Mouse (Mus musculus): Measurements from ENCODE around the gene Ankib1. TPM values are rescaled to one million over a fixed set of nuclear protein-coding genes. Genes with fewer than 3 reads are reported as not detected.
A peak's percentile ranks its signal among the peaks of the same experiment; 100 is the strongest.
"Not testable (repeated sequence)": the region's sequence is repeated elsewhere in the genome, so short reads cannot be mapped to it uniquely, and the experiment has no call there.

Ankib1 gene
- polyA plus RNA-seq (2016; fragmentation: Nextera tagmentation; extraction: Ambion mirVana): 9.7 and 9.9 TPM in 2 replicates

DNA sequence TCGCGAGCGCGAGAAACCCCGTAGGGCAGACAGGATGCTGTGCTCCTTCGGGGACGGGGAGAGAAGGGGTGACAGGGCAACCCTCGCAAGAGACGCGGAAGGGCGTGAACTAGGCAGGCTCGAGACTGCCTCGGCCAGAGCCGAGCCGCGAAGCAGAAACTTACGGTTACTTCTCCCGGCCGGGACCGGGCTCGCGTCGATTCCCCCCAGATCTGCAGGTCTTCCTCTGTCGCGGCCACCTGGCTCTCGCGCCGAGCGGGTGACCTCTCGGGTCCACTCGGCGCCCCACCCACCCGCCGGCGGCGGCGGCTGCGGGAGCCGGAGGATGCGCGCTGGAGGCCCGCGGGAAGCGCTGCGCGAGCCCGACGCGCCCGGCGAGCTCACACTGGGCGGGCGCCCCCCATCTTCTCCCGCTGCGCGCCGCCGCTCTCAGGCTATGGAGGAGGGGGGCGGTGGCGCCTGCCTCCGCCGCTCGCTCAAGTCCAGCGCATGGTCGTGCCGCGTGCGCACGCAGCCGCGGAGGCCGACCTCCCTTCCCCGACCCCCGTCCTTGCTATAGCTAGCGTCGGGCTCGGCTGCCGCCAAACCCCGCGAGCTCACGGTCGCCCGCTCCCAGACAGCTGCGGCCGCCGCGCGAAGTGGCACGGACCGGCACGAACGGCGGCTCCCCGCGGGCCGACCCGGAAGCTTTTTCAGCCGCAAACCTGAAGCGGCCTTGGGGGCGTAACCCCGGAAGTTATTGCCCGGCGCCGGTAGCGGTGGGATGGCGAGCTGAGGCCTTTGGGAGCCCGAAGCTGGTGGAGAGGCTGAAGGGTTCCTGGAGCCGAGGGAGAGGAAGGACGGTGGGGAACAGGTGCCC, at the start of gene Ankib1, which contains the start of gene Krit1:
Ankib1 (minus strand) TSS at position 493 of the 859 bp plus-strand sequence.
Krit1 (plus strand) TSS at position 752 of the 859 bp plus-strand sequence.
- no peaks in the 10 kb centered on the region for H3K27me3 ChIP-seq (ENCODE audit: poor library complexity, severe bottlenecking)

DNA sequence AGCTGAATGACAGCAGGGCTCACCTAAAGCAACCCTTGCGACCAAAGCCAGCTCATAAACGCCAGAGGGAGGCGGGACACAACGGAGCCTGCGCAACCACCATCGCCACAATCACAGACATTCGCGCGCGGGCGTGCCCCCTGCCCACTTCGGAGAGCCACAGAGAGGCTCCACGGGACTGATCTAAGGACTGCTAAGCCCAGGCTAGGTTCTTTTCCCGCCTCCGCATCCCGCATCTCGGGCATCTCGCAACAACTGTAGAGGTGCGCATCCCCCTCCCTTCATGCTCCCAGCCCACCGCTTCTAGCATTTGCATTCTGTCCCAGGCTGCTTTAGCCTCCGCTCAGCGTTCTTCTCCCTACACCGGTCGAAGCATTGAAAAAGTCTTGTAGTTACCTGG, 42.3 kb upstream of the Ankib1 start, which contains the start of gene Lrrd1:
Lrrd1 (plus strand) TSS at position 148 of the 400 bp plus-strand sequence.
- Histone ChIP-seq H3K4me1 (peaks cover 6% of the 10 kb centered on the region), H3K27ac (no peak within 1 kb of the TSS; the same call in 1 of the 2 replicates), H3K36me3 (replicated peaks) (peaks cover 28% of the 10 kb centered on the region), H3K9me3 (no peaks in the 10 kb centered on the region), H3K27me3 (ENCODE audit: poor library complexity, severe bottlenecking) (peaks cover 6% of the 10 kb centered on the region; the same call in 1 of the 2 replicates), H3K4me3 (peak within 1 kb of the TSS; percentile 49)
- peak; percentile 21 for DNase-seq (ENCODE audit: extremely low spot score, low spot score)
- WGBS: 7% methylated on average over 24 of the region's 24 CpGs

More for the DNA sequence above, at the start of gene Ankib1, which contains the start of gene Krit1:
- DNase-seq (ENCODE audit: extremely low spot score, low spot score): peak; percentile 89
- peaks cover 31% of the 10 kb centered on the region for H3K4me1 ChIP-seq
- no peaks in the 10 kb centered on the region for H3K36me3 ChIP-seq (replicated peaks)
- no peaks in the 10 kb centered on the region for H3K9me3 ChIP-seq
- WGBS: under 1% methylated on average over 108 of the region's 109 CpGs
- H3K4me3 ChIP-seq: peak within 1 kb of the TSS; percentile 88
- peak within 1 kb of the TSS; percentile 94 for H3K27ac ChIP-seq

DNA sequence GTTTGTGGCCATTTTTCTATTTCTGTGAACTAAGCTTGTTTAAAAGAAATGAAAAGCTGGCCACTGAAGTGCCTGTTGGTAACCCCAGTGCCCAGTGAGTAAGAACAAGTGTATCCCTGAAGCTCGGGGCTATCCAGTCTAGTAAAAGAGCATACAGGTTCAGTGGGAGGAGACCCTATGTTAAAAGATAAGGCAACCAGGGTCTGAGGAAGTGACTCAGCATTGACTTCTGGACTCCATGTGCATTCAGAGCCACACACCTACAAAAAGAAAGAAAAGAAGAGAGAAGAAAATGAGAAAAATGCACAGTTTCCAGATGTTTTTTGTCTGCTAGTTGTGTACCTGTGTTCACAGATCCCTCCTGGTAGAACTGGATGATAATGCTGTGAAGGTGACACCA, 31.4 kb upstream of the Ankib1 start:
- DNase-seq (ENCODE audit: extremely low spot score, low spot score): no peak
- no peak overlapping the region for H3K27ac ChIP-seq
- peaks cover 71% of the 10 kb centered on the region for H3K36me3 ChIP-seq (replicated peaks)
- 78% methylated on average over 1 of the region's 1 CpGs for WGBS
- peaks cover 4% of the 10 kb centered on the region; the same call in 1 of the 2 replicates for H3K9me3 ChIP-seq
- no peaks in the 10 kb centered on the region for H3K27me3 ChIP-seq (ENCODE audit: poor library complexity, severe bottlenecking)
- no peaks in the 10 kb centered on the region for H3K4me1 ChIP-seq
- no peak overlapping the region for H3K4me3 ChIP-seq

DNA sequence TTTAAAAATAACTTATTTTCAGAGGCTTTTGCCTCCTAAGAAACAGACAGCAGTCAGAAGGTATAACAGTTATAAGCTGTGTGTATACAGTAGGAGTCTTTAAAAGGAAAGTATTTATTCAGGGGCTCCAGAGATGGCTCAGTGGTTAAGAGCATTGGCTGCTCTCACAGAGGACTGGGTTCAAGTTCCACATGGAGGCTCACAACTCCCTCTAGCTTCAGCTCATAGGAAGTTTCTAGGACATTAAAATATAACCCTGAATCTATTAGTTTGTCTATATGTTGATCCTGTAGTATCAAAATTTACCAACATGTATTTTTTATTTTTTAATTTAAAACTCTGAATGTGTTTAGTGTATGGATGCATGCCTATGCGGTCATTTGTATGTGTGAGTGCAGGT, 5.7 kb upstream of the Ankib1 start:
- peaks cover 14% of the 10 kb centered on the region for H3K4me1 ChIP-seq
- no peak overlapping the region for H3K27ac ChIP-seq
- no peaks in the 10 kb centered on the region for H3K9me3 ChIP-seq
- 97% methylated on average over 1 of the region's 1 CpGs for WGBS
- peaks cover 37% of the 10 kb centered on the region for H3K36me3 ChIP-seq (replicated peaks)
- no peak for DNase-seq (ENCODE audit: extremely low spot score, low spot score)
- no peak overlapping the region for H3K4me3 ChIP-seq
- H3K27me3 ChIP-seq (ENCODE audit: poor library complexity, severe bottlenecking): no peaks in the 10 kb centered on the region

DNA sequence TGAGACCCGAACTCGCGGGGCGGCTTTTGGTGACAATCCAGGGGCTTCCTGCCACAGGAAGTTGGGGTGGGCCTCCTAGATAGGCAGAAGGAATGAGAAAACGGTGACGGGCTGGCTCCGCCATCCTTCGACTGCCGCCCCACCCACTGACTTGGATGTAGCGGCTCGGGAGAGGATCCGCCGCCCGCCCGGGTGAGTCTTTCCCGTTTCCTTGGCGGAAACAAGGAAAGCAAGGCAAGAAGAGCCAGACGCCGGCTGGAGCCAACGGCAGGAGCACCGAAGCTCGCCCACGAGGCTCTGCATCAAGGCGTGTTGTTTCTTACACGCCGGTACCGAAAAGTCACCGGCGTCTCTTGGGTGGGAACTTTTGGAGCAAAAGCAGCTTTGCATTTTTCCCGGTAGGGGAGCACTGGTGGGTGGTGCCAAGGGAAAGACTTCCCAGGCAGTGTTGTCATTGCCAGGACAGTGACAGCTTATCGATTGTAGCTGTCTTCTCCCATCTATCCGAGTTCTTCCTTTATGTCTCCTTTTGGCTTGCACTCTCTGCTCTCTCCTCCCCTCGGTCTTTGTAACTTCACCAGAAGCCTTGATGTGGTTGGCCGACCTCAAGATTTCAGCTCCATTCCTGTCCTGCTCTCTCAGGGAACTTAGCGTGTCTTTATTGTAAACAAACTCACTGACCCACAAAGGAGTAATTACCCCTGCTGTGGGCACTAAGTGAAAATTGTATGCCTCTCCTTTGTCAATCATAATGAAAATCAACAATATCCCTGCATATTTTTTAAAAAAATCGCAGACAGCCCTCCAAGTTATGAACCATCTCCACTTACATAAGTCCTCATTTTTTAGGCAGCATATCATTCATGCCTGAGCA, 804 bp upstream of the Ankib1 start:
- Histone ChIP-seq H3K4me3 (peak overlapping the region; percentile 88), H3K4me1 (peaks cover 31% of the 10 kb centered on the region), H3K9me3 (no peaks in the 10 kb centered on the region), H3K36me3 (replicated peaks) (peaks cover 5% of the 10 kb centered on the region; the same call in 1 of the 2 replicates), H3K27me3 (ENCODE audit: poor library complexity, severe bottlenecking) (no peaks in the 10 kb centered on the region), H3K27ac (peak overlapping the region; percentile 94)
- no peak for DNase-seq (ENCODE audit: extremely low spot score, low spot score)
- WGBS: 1% methylated on average over 36 of the region's 36 CpGs

DNA sequence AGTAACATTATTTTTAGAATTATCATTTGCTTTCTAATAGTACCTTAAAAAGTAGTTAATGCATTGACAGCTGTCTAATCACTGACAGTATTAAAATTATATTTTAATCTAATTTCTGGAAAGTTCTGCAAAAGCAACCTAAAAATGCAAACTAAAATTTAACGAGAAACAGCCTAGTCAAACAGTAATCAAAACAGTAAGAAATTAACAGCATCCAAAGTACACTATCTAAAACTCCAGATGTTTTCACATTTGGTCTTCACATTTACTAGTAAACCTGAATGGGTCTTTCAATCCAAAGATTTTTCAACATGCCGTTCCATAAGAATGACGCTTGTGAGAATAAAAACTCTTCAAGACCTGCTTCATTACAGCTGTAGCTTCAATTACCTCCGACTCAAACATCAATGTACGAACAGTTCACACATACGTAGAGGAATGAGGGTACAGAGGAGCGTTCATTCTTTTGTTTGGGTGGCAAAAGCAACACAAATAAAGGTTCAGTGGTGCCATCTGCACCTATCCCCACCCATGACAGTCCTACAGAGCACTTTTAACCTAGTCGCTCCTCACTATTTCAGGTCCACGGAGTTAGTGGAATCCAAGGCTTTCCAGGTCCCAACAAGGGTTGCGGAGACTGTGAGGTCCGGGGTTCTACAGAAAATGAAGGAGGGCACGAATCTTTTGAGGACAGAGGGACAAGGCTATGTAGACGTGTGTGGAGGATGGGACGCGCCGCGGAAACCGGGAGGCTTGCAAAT, 873 bp downstream of the Ankib1 start:
- no peak for DNase-seq (ENCODE audit: extremely low spot score, low spot score)
- Histone ChIP-seq H3K4me3 (peak overlapping the region; percentile 88), H3K27me3 (ENCODE audit: poor library complexity, severe bottlenecking) (no peaks in the 10 kb centered on the region), H3K9me3 (no peaks in the 10 kb centered on the region), H3K36me3 (replicated peaks) (no peaks in the 10 kb centered on the region; the same call in 1 of the 2 replicates), H3K27ac (peak overlapping the region; percentile 94), H3K4me1 (peaks cover 31% of the 10 kb centered on the region)
- WGBS: 10% methylated on average over 18 of the region's 18 CpGs

DNA sequence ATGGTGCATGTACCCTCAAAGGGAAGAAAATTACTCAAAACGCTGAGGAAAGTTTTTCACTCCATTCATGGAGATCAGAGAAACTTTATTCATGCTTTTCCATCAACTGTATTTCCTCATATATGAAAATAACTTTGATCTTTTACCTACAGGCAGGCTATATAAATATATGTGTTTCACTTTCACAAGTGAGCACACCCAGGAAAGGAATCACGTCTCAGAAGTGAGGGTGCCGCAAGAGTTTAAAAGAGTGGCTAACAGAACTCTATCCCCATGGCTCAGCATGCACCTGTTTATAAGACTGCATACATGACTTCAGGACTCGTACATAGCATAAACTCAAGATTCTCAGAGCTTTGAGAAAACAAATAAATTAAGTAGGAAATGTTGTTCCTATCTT, 1.8 kb downstream of the Ankib1 start:
- Histone ChIP-seq H3K27ac (no peak overlapping the region), H3K9me3 (no peaks in the 10 kb centered on the region), H3K27me3 (ENCODE audit: poor library complexity, severe bottlenecking) (no peaks in the 10 kb centered on the region), H3K4me3 (peak overlapping the region; percentile 88; the same call in 1 of the 2 replicates), H3K36me3 (replicated peaks) (no peaks in the 10 kb centered on the region; the same call in 1 of the 2 replicates), H3K4me1 (peaks cover 31% of the 10 kb centered on the region)
- DNase-seq (ENCODE audit: extremely low spot score, low spot score): no peak
- WGBS: 86% methylated on average over 4 of the region's 4 CpGs

DNA sequence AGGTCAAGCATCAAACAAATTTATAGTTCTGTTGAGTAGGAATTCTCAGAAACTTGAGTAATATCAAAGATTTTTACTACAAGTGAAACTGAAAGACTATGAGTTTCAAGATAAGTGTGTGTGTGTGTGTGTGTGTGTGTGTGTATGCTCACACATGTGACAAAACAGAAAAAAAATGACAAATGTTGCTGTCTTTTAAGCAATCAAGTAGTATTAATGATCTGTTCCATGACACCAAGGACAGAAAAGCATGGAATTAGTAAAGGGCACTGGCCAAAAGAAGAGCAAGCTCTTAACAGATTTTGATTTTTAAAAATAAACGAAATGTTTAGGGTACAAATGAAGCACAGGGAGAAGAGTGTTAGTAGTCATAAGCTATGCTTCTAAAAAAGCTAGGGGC, 2.7 kb downstream of the Ankib1 start:
- WGBS: 86% methylated on average over 1 of the region's 1 CpGs

DNA sequence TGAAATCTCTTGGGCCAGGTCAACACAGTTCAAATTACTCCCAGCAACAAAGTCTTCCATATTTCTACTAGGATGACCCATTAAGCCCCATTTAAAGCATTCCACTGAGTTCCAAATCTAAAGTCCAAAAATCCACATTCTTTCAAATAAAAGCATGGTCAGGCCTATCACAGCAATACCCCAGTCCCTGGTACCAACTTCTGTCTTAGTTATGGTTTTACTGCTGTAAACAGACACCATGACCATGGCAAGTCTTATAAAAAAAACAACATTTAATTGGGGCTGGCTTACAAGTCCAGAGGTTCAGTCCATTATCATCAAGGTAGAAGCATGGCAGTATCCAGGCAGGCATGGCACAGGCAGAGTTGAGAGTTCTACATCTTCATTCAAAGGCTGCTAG, 4.1 kb downstream of the Ankib1 start:
- peaks cover 18% of the 10 kb centered on the region for H3K4me1 ChIP-seq
- not testable (repeated sequence) for DNase-seq (ENCODE audit: extremely low spot score, low spot score); H3K4me3 ChIP-seq; H3K27me3 ChIP-seq (ENCODE audit: poor library complexity, severe bottlenecking); H3K9me3 ChIP-seq; H3K27ac ChIP-seq
- H3K36me3 ChIP-seq (replicated peaks): peaks cover 11% of the 10 kb centered on the region

More for the DNA sequence above, 2.7 kb downstream of the Ankib1 start:
- Histone ChIP-seq H3K36me3 (replicated peaks) (peaks cover 3% of the 10 kb centered on the region), H3K9me3 (no peaks in the 10 kb centered on the region), H3K4me1 (peaks cover 31% of the 10 kb centered on the region), H3K4me3 (no peak overlapping the region), H3K27me3 (ENCODE audit: poor library complexity, severe bottlenecking) (no peaks in the 10 kb centered on the region), H3K27ac (no peak overlapping the region)
- DNase-seq (ENCODE audit: extremely low spot score, low spot score): no peak

DNA sequence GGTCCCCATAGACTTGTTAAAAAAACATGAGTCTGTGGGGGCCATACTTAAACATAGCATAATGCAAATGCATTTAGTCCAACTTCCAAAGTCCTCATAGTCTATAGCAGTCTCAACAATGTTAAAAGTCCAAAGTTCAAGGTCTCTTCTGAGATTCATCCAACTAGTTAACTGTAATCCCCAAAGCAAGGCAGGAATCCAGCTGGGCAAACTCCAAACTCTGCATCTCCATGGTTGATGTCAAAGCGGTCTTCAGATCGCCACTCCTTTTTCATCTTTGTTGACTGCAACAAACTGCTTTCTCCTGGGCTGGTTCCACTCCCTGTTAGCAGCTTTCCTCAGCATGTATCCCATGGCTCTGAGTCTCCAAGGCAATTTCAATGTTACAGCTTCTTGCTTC, 5.6 kb downstream of the Ankib1 start:
- H3K9me3 ChIP-seq; H3K27ac ChIP-seq; DNase-seq (ENCODE audit: extremely low spot score, low spot score); H3K27me3 ChIP-seq (ENCODE audit: poor library complexity, severe bottlenecking); H3K4me3 ChIP-seq: not testable (repeated sequence)
- Histone ChIP-seq H3K36me3 (replicated peaks) (peaks cover 11% of the 10 kb centered on the region), H3K4me1 (peaks cover 15% of the 10 kb centered on the region)
- WGBS: 97% methylated on average over 2 of the region's 2 CpGs

DNA sequence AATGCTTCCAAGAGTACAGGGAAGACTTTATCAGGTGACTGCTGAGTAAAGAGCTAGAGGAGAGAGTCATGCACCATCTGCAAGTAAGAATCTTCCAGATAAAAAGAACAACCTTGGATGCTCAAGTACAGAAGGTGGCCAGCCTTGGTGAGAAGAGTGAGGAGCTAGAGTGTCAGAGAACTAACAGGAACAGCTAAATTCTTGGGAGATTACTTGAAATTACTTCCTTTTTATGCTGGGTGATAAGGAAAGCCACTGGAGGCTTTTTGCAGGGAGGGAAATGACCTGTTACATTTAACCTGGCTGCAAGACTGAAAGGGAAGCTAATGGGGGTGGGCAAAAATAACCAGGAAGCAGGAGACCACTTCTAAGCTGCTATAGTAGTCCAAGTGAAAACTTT, 11.7 kb downstream of the Ankib1 start:
- no peak for DNase-seq (ENCODE audit: extremely low spot score, low spot score)
- H3K4me3 ChIP-seq: no peak overlapping the region
- H3K9me3 ChIP-seq: no peaks in the 10 kb centered on the region
- no peak overlapping the region for H3K27ac ChIP-seq
- no peaks in the 10 kb centered on the region; the same call in 1 of the 2 replicates for H3K4me1 ChIP-seq
- H3K27me3 ChIP-seq (ENCODE audit: poor library complexity, severe bottlenecking): no peaks in the 10 kb centered on the region
- peaks cover 11% of the 10 kb centered on the region for H3K36me3 ChIP-seq (replicated peaks)

DNA sequence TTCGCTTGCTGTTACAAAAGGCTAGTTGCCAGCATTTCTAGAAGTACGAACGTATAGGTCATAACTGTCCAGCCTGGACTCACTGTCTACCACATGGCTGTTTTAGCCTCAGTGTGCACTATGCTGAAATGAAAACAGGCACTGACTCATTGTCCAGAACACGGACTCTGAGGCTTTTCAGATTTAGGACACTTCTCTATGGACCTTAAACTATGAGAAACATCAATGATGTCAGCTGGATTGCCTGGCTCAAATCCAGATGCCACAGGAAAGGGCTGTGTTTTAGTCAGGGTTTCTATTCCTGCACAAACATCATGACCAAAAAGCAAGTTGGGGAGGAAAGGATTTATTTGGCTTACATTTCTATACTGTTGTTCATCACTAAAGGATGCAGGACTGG, 15.2 kb downstream of the Ankib1 start:
- no peaks in the 10 kb centered on the region; the same call in 1 of the 2 replicates for H3K4me1 ChIP-seq
- no peak for DNase-seq (ENCODE audit: extremely low spot score, low spot score)
- no peak overlapping the region for H3K4me3 ChIP-seq
- H3K9me3 ChIP-seq: no peaks in the 10 kb centered on the region
- H3K27ac ChIP-seq: no peak overlapping the region
- WGBS: 89% methylated on average over 4 of the region's 4 CpGs
- H3K27me3 ChIP-seq (ENCODE audit: poor library complexity, severe bottlenecking): no peaks in the 10 kb centered on the region
- H3K36me3 ChIP-seq (replicated peaks): no peaks in the 10 kb centered on the region

Data from forebrain, embryonic 10.5 days (tissue).